Mouse (Mus musculus) midbrain, embryonic 14.5 days (tissue): ENCODE measurements around the gene Ankrd13a. TPM values are rescaled to one million over a fixed set of nuclear protein-coding genes. Genes with fewer than 3 reads are reported as not detected.

Experiments used
- ATAC-seq: fragments of 200-750 bp; cut with Nextera tagmentation; 2 replicates; pipeline ENCODE4 v1.8.0; 2017; ENCODE audit warnings: moderate number of reproducible peaks, moderate library complexity; ENCODE audit not compliant: low FRiP score, low TSS enrichment
- DNase-seq: peaks from one replicate; pipeline ENCODE4 v3.0.0-alpha.2; 2015
- H3K27ac ChIP-seq: fragments of 300-500 bp; sonication (generic); replicated peaks from 2 replicates; pipeline ENCODE4 v1.5.1; 2014; ENCODE audit warnings: mild to moderate bottlenecking, low read depth, low read length, moderate library complexity
- H3K27me3 ChIP-seq: fragments of 300-500 bp; sonication (generic); 2 replicates; pipeline ENCODE4 v1.6.1; 2014; ENCODE audit warnings: low read length, control low read depth, mixed read lengths; ENCODE audit not compliant: control insufficient read depth, insufficient read depth
- H3K36me3 ChIP-seq: fragments of 300-500 bp; sonication (generic); 2 replicates; pipeline ENCODE4 v1.6.1; 2014; ENCODE audit warnings: low read length, control low read depth; ENCODE audit not compliant: control insufficient read depth, insufficient read depth
- H3K4me1 ChIP-seq: fragments of 300-500 bp; sonication (generic); 2 replicates; pipeline ENCODE4 v1.6.1; 2014; ENCODE audit warnings: mild to moderate bottlenecking, antibody characterized with exemption, low read length, control low read depth; ENCODE audit not compliant: control insufficient read depth, insufficient read depth
- H3K4me2 ChIP-seq: fragments of 300-500 bp; sonication (generic); 2 replicates; pipeline ENCODE4 v1.6.1; 2014; ENCODE audit warnings: mild to moderate bottlenecking, low read length, moderate library complexity
- H3K4me3 ChIP-seq: fragments of 300-500 bp; sonication (generic); replicated peaks from 2 replicates; pipeline ENCODE4 v1.5.1; 2014; ENCODE audit warnings: low read depth, low read length
- H3K9ac ChIP-seq: fragments of 300-500 bp; sonication (generic); replicated peaks from 2 replicates; pipeline ENCODE4 v1.6.1; 2014; ENCODE audit warnings: mild to moderate bottlenecking, low read length, moderate library complexity
- H3K9me3 ChIP-seq: fragments of 300-500 bp; sonication (generic); 2 replicates; pipeline ENCODE4 v1.6.1; 2016; ENCODE audit warnings: low read length, control low read depth, mixed read lengths; ENCODE audit not compliant: control insufficient read depth
- WGBS: fragments of 180-500 bp; shearing (Covaris S2); extraction: QIAGEN DNeasy Blood & Tissue Kit; methylation state at CpG from one replicate; pipeline ENCODE4 v1.1.7; 2014; 5-methylcytosine and 5-hydroxymethylcytosine counted together
- polyA plus RNA-seq: library from polyadenylated mRNA; unstranded; fragments of >200 nt; fragmentation: Nextera tagmentation; extraction: Ambion mirVana; gene quantifications from 2 replicates; pipeline ENCODE4 v1.2.1, GENCODE M21; 2014

Ankrd13a gene
- polyA plus RNA-seq = 40.9 and 48.5 TPM in 2 replicates

- peak; percentile 96 for DNase-seq
- H3K4me1 ChIP-seq = peaks cover 29% of the 10 kb centered on the region
- H3K4me3 ChIP-seq = peak within 1 kb of the TSS; percentile 97
- H3K4me2 ChIP-seq = peak within 1 kb of the TSS; percentile 94
- peak; percentile 86 for ATAC-seq
- H3K27ac ChIP-seq = peak within 1 kb of the TSS; percentile 95
- no peaks in the 10 kb centered on the region for H3K27me3 ChIP-seq
- H3K9ac ChIP-seq = peak within 1 kb of the TSS; percentile 96
- no peaks in the 10 kb centered on the region for H3K36me3 ChIP-seq
- no peaks in the 10 kb centered on the region for H3K9me3 ChIP-seq
- under 1% methylated on average over 69 of the region's 73 CpGs for WGBS
These were observed at the start of gene Ankrd13a for GRCm38 (mm10) chr5:114774403-114775051. Gene Ankrd13a (plus strand): TSS chr5:114774677.

- Histone ChIP-seq H3K36me3 (peaks cover 65% of the 10 kb centered on the region), H3K4me2 (no peak overlapping the region), H3K9me3 (no peaks in the 10 kb centered on the region), H3K27ac (no peak overlapping the region), H3K9ac (no peak overlapping the region), H3K27me3 (no peaks in the 10 kb centered on the region), H3K4me1 (no peaks in the 10 kb centered on the region), H3K4me3 (no peak overlapping the region)
- no peak for ATAC-seq
- 81% methylated on average over 10 of the region's 10 CpGs for WGBS
- DNase-seq = no peak
These were observed 46.3 kb upstream of the Ankrd13a start for GRCm38 (mm10) chr5:114728160-114728559.

GRCm38 (mm10) chr5:114730129-114730528, 44.3 kb upstream of the Ankrd13a start:
- no peak overlapping the region for H3K9ac ChIP-seq
- no peaks in the 10 kb centered on the region for H3K4me1 ChIP-seq
- peaks cover 74% of the 10 kb centered on the region for H3K36me3 ChIP-seq
- WGBS = 78% methylated on average over 10 of the region's 10 CpGs
- H3K4me2 ChIP-seq = no peak overlapping the region
- H3K27me3 ChIP-seq = no peaks in the 10 kb centered on the region
- H3K9me3 ChIP-seq = no peaks in the 10 kb centered on the region
- no peak for DNase-seq
- ATAC-seq = no peak
- no peak overlapping the region for H3K27ac ChIP-seq
- H3K4me3 ChIP-seq = no peak overlapping the region

- no peaks in the 10 kb centered on the region for H3K4me1 ChIP-seq
- no peak for ATAC-seq
- H3K9ac ChIP-seq = no peak overlapping the region
- no peak for DNase-seq
- H3K9me3 ChIP-seq = no peaks in the 10 kb centered on the region
- 68% methylated on average over 6 of the region's 6 CpGs for WGBS
- H3K4me3 ChIP-seq = no peak overlapping the region
- H3K27me3 ChIP-seq = no peaks in the 10 kb centered on the region
- H3K27ac ChIP-seq = no peak overlapping the region
- no peak overlapping the region for H3K4me2 ChIP-seq
- peaks cover 84% of the 10 kb centered on the region for H3K36me3 ChIP-seq
These were observed 43.0 kb upstream of the Ankrd13a start for GRCm38 (mm10) chr5:114731498-114731897.

- Histone ChIP-seq H3K9me3 (no peaks in the 10 kb centered on the region), H3K27ac (no peak overlapping the region), H3K9ac (no peak overlapping the region), H3K4me3 (no peak overlapping the region), H3K36me3 (peaks cover 89% of the 10 kb centered on the region), H3K4me2 (no peak overlapping the region), H3K27me3 (no peaks in the 10 kb centered on the region), H3K4me1 (no peaks in the 10 kb centered on the region)
- WGBS = 93% methylated on average over 15 of the region's 15 CpGs
- ATAC-seq (no peak), DNase-seq (no peak)
These were observed 42.5 kb upstream of the Ankrd13a start for GRCm38 (mm10) chr5:114731969-114732368.

GRCm38 (mm10) chr5:114733606-114734005, 40.9 kb upstream of the Ankrd13a start:
- 96% methylated on average over 15 of the region's 15 CpGs for WGBS
- H3K36me3 ChIP-seq = peaks cover 92% of the 10 kb centered on the region

GRCm38 (mm10) chr5:114737090-114737887, 37.2 kb upstream of the Ankrd13a start:
- no peak overlapping the region for H3K4me2 ChIP-seq
- H3K27me3 ChIP-seq = no peaks in the 10 kb centered on the region
- no peak overlapping the region for H3K27ac ChIP-seq
- H3K4me3 ChIP-seq = no peak overlapping the region
- no peaks in the 10 kb centered on the region for H3K9me3 ChIP-seq
- 88% methylated on average over 21 of the region's 21 CpGs for WGBS
- no peaks in the 10 kb centered on the region for H3K4me1 ChIP-seq
- DNase-seq = no peak
- peaks cover 91% of the 10 kb centered on the region for H3K36me3 ChIP-seq
- H3K9ac ChIP-seq = no peak overlapping the region
- no peak for ATAC-seq

More at GRCm38 (mm10) chr5:114733606-114734005, 40.9 kb upstream of the Ankrd13a start:
- ATAC-seq (no peak), DNase-seq (no peak)
- Histone ChIP-seq H3K4me1 (no peaks in the 10 kb centered on the region), H3K4me3 (no peak overlapping the region), H3K9me3 (no peaks in the 10 kb centered on the region), H3K27ac (no peak overlapping the region), H3K27me3 (no peaks in the 10 kb centered on the region), H3K9ac (no peak overlapping the region), H3K4me2 (no peak overlapping the region)

- no peak overlapping the region for H3K4me3 ChIP-seq
- 89% methylated on average over 12 of the region's 12 CpGs for WGBS
- H3K27ac ChIP-seq = no peak overlapping the region
- DNase-seq (no peak), ATAC-seq (no peak)
- no peaks in the 10 kb centered on the region for H3K4me1 ChIP-seq
- no peaks in the 10 kb centered on the region for H3K27me3 ChIP-seq
- no peak overlapping the region for H3K9ac ChIP-seq
- no peaks in the 10 kb centered on the region for H3K9me3 ChIP-seq
- peaks cover 94% of the 10 kb centered on the region for H3K36me3 ChIP-seq
- H3K4me2 ChIP-seq = no peak overlapping the region
These were observed 35.7 kb upstream of the Ankrd13a start for GRCm38 (mm10) chr5:114738707-114739241.
